Mouse (Mus musculus): ENCODE results near the gene Atp5j2.

Gene Atp5j2

DNA sequence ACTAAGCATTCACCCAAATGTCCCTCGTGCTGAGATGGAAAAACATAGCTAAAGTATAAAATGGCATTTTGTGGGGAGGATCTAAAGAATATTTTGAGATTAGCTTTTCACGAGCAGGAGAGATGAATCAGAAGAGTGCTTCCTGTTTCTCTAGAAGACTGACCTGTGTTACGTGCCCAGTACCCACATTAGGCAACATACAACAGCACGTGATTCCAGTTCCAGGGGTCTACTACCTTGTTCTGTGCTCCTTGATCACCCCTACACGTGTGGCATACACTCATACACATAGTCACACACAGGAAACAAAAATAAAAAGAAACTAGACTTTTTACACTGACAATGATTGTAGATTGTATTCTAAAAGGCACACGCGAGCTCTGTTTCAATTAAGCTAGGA lies 8.5 kb upstream of the Atp5j2 start:
- no peak for DNase-seq

DNA sequence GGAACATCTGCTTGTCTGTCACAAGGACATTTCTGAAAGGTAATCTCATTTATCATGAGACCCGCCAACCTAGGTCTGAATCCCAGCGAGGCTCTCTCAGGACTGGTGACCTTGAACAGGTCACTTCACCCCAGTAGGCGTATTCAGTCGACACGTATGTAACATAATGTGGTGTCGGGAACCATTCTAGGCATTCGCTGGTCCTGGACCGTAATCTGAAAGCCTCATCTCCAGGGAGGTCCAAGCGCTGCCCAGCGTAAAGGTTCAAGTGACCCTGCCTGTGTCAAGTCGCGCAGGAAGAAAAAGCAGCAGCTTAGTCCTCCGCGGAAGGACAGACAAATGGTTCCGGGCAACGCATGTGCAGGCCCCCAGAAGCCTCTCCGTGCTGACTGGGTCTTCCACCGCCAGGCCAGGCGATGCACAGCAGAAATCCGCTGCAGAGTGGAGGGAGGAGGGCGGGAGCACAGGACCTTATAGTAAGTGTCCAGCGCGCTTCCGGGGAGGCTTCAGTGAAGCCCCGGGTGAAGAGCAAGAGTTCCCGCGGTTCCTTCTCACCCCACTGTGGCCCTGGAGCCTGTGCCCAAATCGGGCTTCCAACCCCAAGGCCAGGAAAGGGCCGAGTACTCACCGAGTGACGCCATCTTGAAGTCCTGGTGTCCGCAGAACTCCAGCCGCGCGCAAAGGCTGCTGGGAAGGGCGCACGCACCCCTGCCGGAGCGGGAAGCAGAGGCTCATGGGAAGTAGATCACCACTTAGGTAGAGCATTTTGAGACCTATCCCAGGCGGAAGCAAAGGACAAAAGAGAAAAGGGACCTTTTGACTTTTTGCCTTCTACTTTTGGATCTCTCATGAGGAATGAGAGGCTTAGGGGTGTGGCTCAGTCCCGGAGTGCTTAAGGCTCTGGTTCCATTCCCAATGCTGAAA lies 725 bp downstream of the Atp5j2 start:
- DNase-seq: peak; percentile 89

DNA sequence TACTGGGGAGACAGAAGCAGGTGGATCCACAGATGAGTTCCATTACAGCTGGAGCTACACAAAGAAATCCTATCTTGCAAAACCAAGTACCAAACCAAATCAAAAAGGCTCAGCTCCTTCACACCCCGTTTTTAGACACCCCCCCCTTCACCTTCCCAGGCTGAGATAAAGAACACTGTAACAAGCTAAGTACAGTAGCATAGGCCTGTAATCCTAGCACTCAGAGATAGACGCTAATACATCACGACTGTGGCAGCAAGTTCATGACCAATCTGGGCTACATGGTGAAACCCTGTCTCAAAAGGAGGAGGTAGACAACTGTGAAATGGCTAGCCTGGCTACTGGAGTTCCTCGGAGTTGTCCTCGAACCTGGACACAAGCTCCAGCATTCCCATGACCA lies 1.5 kb downstream of the Atp5j2 start:
- no peak for DNase-seq

DNA sequence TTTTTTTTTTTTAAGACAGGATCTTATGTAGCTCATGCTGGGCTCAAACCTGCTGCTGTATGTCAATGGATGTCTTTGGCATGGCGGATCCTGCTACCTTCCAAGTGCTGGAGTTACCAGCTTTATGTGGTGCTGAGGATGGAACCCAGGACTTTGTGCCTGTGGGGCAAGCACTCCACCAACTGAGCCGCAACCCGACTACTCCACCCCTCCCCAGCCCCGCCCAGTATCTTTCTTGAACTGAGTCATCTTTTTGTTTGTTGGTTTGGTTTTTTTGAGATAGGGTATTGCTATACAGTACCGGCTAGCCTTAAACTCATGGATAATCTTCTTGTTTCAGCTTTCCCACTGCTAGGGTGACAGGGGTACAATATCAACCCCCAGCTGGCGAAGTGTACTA lies 2.4 kb downstream of the Atp5j2 start:
- no peak for DNase-seq

DNA sequence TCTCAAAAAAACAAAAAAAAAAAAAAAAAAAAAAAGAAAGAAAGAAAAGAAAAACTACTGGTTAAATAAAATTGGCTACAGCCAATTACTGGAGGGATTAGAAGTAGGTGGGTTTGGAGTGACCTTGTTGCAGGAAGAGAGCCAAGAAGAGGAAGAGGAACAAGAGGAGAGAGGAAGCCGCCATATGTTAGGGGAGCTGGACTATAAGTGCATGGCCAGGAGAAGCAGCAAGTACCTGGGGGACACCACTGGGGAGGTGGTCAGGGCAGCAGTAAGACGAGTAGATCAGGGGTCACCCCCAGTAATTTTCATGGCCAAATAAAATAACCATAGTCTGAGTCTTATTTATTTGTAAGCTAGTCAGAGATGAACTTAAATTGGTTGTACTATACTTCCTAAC lies 6.6 kb downstream of the Atp5j2 start:
- DNase-seq: no peak

DNA sequence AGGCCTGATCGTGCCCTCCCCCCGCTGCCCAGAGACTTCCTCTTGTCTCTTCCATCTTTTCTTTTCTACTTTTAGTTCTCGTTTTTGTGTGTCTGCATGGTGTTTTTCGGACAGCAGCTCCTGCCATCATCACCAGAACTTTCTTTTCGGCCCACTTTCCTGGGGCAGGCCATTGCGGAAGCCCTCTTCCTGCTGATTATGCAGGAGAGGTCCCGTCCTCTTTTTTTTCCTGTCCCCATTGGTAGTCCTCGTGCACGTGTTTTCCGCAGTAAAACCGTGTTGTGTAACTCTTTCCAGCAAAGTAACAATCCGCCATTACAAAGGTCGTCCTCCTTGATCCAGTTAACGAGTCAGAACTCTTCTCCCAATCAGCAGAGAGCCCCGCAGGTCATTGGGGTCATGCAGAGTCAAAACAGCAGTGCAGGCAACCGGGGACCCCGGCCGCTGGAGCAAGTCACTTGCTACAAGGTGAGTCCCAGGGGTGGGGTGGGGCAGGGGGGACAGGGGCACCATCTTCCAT lies 13.3 kb downstream of the Atp5j2 start:
- DNase-seq: no peak

DNA sequence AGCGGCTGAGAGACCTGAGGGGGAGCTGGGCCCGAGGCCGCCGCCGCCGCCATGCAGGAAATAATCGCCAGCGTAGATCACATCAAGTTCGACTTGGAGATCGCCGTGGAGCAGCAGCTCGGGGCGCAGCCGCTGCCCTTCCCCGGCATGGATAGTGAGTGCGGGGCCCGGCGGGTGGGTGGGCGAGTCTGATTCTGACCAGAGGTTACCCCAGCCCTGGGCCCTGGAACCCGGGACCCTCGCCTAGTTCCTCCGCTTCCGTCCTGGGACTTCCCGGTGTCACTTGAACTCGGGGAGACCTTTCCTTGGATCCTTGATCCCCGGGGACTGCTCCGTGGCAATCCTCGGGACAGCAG lies 24.6 kb downstream of the Atp5j2 start:
- no peak for DNase-seq

DNA sequence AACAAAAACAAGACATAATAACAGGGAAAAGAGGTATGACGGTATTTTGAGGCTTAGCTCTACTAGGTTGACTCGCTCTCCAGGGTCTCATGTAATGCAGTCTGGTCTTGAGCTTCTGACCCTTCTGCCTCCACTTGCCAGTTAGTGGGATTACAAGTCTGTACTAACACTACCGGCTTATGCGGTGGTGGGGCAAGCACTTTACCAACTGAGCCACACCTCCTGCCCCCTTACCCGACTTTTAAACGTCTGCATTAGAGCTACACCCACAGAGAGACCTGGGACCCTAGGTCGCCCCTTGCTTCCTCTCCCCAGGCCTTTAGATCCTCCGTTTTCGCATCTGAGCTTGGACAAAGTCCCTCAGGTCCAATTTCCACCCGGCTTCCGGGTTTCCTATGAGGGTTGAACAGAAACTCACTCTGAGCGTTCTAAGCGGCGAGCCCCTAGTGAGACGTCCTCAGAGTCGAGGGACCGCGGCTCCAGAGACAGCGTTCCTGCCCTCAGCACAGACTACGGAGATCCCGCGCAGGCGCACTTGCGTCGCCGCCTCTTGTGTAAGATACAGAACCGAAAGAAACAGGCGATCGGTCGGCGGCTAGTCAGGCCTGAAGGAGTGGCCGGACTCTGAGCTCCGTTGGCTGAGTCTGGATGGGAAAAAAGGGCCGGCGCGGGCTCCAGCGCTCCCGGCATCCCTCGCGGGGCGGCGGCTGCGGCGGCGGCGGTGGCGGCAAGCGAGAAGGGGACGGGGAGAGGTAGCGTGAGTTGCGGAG lies 25.1 kb downstream of the Atp5j2 start, which contains the start of the genes Ptcd1 and Cpsf4:
Gene Ptcd1, minus strand, starts transcription at position 573 of the 770 bp plus-strand sequence.
Gene Cpsf4, plus strand, starts transcription at position 678 of the 770 bp plus-strand sequence.
- peak; percentile 98 for DNase-seq

DNA sequence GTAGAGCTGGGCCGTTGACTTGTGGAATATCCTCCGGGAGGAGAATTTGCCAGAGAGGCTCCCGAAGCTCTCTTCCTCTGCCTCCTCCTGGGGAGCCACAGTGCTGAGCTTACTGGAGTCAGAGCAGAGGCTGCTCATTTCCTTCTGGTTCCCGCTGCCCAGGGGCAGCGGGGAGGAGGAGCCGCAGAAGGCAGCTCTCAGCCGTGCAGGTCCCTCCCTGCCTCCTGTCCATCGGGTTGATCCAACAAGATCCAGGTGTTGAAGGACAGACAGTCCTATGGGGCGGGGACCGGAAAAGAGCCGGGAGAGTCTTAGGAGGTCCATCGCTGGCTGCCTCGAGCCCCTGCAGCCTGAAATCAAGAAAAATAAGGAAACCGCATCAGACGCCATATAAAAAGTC lies 26.7 kb downstream of the Atp5j2 start:
- DNase-seq: no peak

DNA sequence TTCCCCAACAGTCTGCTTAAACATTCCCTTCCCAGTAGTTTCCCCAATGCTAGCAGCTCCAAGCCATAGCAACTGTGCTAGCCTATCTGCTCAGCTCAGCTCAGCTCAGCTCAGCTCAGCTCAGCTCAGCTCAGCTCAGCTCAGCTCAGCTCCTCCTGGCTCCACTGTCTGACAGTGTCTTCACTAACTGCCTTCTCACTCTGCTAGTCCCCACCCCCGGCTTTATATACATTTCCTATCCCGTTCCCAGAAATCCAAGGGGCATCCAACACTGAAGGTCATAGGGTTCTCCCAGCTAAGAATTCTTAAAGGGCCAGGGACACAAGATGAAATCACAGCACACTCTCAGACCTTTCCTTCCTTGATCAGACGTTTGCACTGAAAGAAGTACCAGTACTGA lies 27.2 kb downstream of the Atp5j2 start:
- DNase-seq: no peak

DNA sequence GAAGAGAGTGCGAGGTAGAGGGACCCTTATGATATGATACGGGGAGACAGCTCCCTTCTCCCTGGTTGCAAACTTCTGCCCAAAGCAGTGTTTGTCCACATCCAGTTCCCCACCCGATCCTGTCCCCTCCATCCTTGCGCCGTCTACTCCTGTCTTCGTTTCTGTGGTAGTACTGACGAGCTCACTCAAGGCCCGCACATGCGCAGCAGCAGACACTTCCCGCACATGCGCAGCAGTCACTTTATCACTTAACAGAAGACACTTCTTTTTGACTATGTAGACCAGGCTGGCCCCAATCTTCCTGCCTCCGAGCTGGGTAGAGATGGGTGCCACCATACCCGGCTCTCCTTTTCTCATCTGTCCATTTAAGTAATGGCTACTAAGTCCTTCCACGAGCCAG lies 30.5 kb downstream of the Atp5j2 start:
- no peak for DNase-seq

DNA sequence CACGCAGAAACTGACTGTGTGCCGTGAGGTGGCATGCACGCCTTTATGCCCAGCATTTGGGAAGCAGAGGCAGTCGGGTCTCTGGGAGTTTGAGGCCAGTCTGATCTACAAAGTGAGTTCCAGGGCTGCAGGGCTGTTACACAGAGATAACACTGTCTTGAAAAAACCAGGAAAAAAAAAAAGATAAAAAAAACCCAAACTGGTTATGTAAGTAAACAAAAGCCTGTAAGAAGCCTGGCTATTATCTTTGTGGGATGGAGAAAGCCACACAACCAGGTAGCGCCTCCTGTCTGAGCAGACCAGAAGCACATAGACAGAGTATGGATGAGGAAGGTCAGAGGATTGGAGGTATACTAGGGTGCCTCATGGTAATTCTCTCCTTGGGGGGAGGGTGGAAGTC lies 39.2 kb downstream of the Atp5j2 start:
- no peak for DNase-seq

DNA sequence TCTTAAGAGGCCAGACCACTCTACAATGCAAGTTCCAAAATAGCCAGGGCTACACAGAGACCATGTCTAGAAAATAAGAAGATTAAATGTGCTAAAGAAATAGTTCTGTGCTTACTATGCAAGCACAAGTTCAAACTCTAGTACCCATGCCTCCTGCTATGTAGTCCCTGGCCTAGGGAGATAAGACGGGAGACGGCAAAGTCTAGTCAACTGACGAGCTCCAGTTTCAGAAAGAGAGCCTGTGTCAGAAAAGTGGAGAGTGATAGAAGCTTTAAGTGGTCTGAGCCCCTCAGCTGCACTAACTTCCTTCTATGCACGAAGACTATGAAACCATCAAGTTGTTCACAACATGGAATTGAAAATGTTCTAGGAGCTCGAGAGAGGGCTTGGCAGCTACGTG lies 42.6 kb downstream of the Atp5j2 start:
- no peak for DNase-seq

DNA sequence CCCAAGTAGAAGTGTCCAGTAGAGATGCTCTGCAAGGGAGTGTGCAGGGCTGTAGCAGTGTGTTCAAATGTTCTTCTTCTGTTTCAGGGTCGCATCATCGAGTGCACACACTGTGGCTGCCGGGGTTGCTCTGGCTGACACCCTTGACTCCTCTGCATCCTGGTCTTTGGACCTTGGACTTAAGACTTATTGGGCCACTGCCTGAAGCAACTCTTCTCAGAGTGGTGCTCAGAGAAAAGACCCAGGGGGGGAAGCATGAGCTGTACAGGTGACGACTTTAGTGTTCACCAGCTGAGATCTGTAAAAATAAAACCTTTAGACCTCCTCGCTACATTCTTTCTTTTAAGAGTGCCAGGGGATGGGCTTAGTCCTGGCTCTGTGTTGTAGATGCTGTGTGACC lies 44.1 kb downstream of the Atp5j2 start:
- DNase-seq: no peak

DNA sequence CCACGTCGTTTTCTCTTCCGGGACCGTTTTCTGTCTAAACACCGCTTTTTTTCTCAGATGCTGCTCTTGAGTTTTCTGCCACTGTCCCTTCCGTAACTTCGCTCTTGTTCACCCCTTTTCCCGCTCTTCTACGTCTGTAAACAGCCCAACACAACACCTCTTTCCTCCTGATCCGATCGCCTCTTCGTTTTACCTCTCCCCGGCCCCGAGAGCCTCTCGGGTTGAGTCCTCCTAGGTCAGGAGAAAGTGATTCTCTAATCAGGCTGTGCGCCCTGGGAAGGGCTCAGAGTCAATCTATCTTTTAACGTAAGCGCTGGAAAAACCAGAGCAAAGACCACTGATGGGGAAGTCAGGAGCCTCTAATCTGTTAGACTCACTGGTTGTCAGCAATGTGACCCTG lies 51.3 kb downstream of the Atp5j2 start:
- peak; percentile 20 for DNase-seq

DNA sequence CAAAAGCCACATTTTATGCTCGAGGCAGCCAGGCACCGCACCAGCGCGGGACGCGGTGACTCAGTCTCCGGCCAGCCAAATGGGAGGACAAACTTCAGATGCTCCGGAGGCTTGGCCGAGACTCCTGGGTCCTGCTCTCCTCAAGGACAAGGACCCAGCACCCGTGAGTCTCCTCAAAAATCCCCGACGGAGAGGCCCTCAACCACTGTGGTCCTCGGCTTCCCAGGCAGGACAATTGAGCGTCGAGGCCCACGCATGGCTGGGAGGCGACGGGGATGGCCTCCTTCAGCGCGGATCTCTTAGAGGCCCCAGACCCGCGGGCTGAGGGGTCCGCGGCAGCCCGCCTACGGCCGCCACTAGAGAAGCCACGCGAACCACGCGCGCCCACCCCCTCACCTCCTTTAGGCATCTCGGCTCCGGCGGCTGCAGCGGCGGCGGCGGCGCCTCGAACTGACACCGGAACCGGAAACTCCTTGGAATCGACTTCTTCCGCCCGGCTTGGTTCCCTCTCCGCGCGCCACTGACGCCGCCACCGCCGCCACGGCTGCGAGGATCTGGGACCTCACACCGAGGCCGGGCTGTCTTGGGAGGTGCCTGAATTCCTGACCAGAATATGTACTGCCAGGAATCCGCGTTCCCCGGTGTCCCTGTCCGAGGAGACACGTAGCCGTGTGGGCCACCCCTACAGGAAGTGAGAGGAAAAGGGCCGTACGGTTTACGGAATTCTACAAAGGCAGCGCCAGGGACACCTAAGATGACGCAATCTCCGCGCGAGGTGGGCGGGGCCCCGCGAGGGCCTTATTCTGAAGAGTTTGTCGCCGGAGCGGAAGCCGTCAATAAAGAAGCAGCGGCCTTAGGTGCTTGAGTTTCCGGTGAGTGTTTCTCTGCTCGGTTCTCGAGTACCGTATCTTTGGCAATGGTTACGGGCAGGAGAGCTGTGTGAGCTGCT lies 52.0 kb downstream of the Atp5j2 start, which contains the start of the genes Pdap1 and Bud31:
Gene Pdap1, minus strand, starts transcription at position 668 of the 949 bp plus-strand sequence.
Gene Bud31, plus strand, starts transcription at position 792 of the 949 bp plus-strand sequence.
- peak; percentile 97 for DNase-seq

DNA sequence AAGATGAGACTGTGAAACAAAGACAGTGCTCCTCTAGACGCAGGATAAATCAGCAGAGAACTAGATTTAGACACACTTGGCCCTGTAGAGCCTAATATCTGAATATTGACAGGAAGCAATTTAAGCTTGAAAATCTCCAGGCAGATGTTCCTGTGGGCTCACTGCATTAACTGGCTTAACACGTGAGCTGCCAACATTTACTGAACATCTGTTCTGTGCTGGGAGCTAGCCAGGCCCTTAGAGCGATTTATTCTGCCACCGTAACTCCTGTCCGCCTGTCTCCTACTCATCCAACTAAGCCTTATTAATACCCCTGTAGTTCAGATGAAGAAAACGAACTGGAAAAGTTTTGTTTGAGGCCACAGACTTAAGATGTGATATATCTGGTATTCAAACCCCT lies 53.0 kb downstream of the Atp5j2 start:
- DNase-seq: no peak
